Mouse (Mus musculus): ENCODE measurements at regions not wholly inside any gene's neighbourhood (a gene's known extent, or its start where the extent isn't known, plus 50 kb on each side); places are given as distances from the start of the nearest gene placed in this dataset.

DNA sequence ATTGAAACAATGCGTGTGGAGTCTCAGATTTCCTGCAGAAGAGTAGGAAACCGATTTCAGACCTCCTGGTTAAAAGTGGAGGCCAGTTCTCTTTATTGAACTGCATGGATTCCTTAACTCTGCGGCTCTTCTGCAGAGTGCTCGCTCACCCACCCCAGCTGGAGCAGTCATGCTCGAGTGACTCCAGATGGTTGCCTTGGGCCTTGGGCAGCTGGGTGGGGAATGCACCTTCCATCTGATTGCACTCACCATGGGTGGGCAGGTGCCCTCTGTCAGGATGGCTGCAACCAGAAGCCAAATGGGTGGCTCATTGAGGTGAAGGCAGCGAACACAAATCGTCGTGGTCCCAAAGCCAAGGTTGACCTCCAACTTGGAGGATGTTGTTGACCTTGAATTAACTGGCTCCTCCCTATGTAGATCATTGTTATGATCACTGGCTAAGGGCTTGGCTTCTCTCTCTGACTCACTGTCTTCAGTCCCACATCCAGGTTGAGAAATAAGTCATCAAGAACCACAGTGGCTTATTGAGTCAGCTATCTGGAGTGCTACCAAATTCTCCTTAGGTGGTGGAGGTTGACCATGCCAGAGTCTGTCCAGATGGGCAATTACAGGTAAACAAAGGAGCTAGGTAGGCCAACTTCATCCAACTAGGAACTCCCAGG is 543.1 kb upstream of the Pbx1 start:
- no peak for TF ChIP-seq CTCF (IDR thresholded peaks at IDR 0.05; ENCODE audit: control insufficient read depth, insufficient read depth, insufficient read length)
- TF ChIP-seq MYOD1 (IDR thresholded peaks at IDR 0.05; ENCODE audit: control insufficient read depth, insufficient read length, low read depth) = no peak
- TF ChIP-seq CEBPB (IDR thresholded peaks at IDR 0.05; ENCODE audit: low read depth) = no peak
